Mouse (Mus musculus): ENCODE measurements around the gene Rere. TPM values are rescaled to one million over a fixed set of nuclear protein-coding genes. Genes with fewer than 3 reads are reported as not detected.
"Not testable (repeated sequence)": the region's sequence is repeated elsewhere in the genome, so short reads cannot be mapped to it uniquely, and the experiment has no call there.

The Rere gene
- total and polyA plus RNA-seq, 3 experiments, result 3.1 to 36.5 (median 8.7) TPM

GRCm38 (mm10) chr4:150545775-150546174 is 264.3 kb downstream of the Rere start:
- dilution Hi-C loops (cut with MboI; ENCODE audit: extremely low pct_ligation_motif_present, extremely low pct_unique_long_range_greater_than_20kb, low sequenced_read_pairs), result no loop called here
- no peak overlapping the region for H3K4me2 ChIP-seq (ENCODE audit: insufficient read depth, low read depth, poor library complexity, severe bottlenecking)

DNA sequence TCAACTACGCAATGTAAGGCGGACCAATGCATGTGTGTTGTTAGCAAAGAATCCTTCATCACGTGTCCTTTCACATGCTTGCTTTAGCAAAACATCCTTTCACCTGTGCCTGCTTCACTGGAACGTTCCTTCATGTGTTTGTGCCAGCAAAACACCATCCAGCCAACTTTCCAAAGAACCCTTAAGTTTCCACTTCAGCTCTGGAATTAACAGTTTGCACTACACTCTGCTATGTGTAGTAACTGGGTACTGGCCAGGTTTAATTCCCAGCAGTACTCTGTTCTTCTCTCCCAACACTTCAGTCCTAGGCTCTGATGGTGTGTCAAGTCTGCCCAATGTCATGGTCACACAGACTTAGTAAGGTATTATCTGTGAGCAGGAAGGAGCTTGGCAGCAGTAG is 264.9 kb downstream of the Rere start:
- DNase-seq (ENCODE audit: extremely low read depth); H3K4me3 ChIP-seq (replicated peaks in 1 of 3; ENCODE audit: low read depth in 2 of 3, low read length in 2 of 3, poor library complexity in 1 of 3); in situ Hi-C loops (cut with MboI; ENCODE audit: low pct_ligation_motif_present, low pct_unique_long_range_greater_than_20kb, low sequenced_read_pairs); H3K79me2 ChIP-seq (replicated peaks; ENCODE audit: control insufficient read depth, extremely low read depth, insufficient read depth, poor library complexity, severe bottlenecking); H3K27me3 ChIP-seq (replicated peaks); H3K9me3 ChIP-seq (replicated peaks; ENCODE audit: low read length); H3K9ac ChIP-seq (ENCODE audit: insufficient read depth, low read depth); H3K27ac ChIP-seq (ENCODE audit: insufficient read depth, low read depth); dilution Hi-C loops (cut with MboI; ENCODE audit: extremely low pct_ligation_motif_present, extremely low pct_unique_long_range_greater_than_20kb, low sequenced_read_pairs); H3K4me2 ChIP-seq (ENCODE audit: insufficient read depth, low read depth, poor library complexity, severe bottlenecking): not testable (repeated sequence)
- peaks cover 9 to 60% of the 10 kb centered on the region in 2 experiments for H3K4me1 ChIP-seq (ENCODE audit: control insufficient read depth in 1 of 2, insufficient read depth in 2 of 2)
- peaks cover 13 to 42% of the 10 kb centered on the region in 2 experiments for H3K36me3 ChIP-seq (replicated peaks in 1 of 2; ENCODE audit: control insufficient read depth in 1 of 2, insufficient read depth in 1 of 2, low read length in 1 of 2)

More at GRCm38 (mm10) chr4:150545775-150546174, 264.3 kb downstream of the Rere start:
- no peaks in the 10 kb centered on the region for H3K27me3 ChIP-seq (replicated peaks)
- H3K9ac ChIP-seq (ENCODE audit: insufficient read depth, low read depth), result no peak overlapping the region
- peaks cover 9 to 62% of the 10 kb centered on the region in 2 experiments for H3K4me1 ChIP-seq (ENCODE audit: control insufficient read depth in 1 of 2, insufficient read depth in 2 of 2)
- no peak overlapping the region for H3K27ac ChIP-seq (ENCODE audit: insufficient read depth, low read depth)
- in situ Hi-C loops (cut with MboI; ENCODE audit: low pct_ligation_motif_present, low pct_unique_long_range_greater_than_20kb, low sequenced_read_pairs), result no loop called here
- peaks cover 4% of the 10 kb centered on the region for H3K9me3 ChIP-seq (replicated peaks; ENCODE audit: low read length)
- peaks cover 13 to 39% of the 10 kb centered on the region in 2 experiments for H3K36me3 ChIP-seq (replicated peaks in 1 of 2; ENCODE audit: control insufficient read depth in 1 of 2, insufficient read depth in 1 of 2, low read length in 1 of 2)
- DNase-seq (ENCODE audit: extremely low read depth), result no peak
- no peak overlapping the region for H3K4me3 ChIP-seq (replicated peaks in 1 of 3; ENCODE audit: low read depth in 2 of 3, low read length in 2 of 3, poor library complexity in 1 of 3)
- no peaks in the 10 kb centered on the region; the same call in 1 of the 2 replicates for H3K79me2 ChIP-seq (replicated peaks; ENCODE audit: control insufficient read depth, extremely low read depth, insufficient read depth, poor library complexity, severe bottlenecking)
- no peak for TF ChIP-seq TCF12 (IDR thresholded peaks at IDR 0.05; ENCODE audit: low read depth, low read length)
- TF ChIP-seq TBP (conservative IDR thresholded peaks at IDR 0.05; ENCODE audit: low read depth, low read length), result no peak
- no peak for TF ChIP-seq MYC (IDR thresholded peaks at IDR 0.05; ENCODE audit: low read depth, low read length)
- TF ChIP-seq PAX5 (IDR thresholded peaks at IDR 0.05; ENCODE audit: low read length), result no peak
- TF ChIP-seq ZKSCAN1 (IDR thresholded peaks at IDR 0.05; ENCODE audit: borderline replicate concordance, low read depth, low read length), result no peak
- no peak for TF ChIP-seq ZMIZ1 (IDR thresholded peaks at IDR 0.05; ENCODE audit: low read depth, low read length)
- no peak for TF ChIP-seq MAX (IDR thresholded peaks at IDR 0.05; ENCODE audit: low read length)
- TF ChIP-seq NELFE (IDR thresholded peaks at IDR 0.05; ENCODE audit: low read depth, low read length), result no peak
- no peak for TF ChIP-seq RCOR1 (conservative IDR thresholded peaks at IDR 0.05; ENCODE audit: low read depth, low read length)
- no peak for TF ChIP-seq MEF2A (IDR thresholded peaks at IDR 0.05; ENCODE audit: borderline replicate concordance, low read depth, low read length)
- TF ChIP-seq JUN (IDR thresholded peaks at IDR 0.05; ENCODE audit: insufficient read depth, low read depth, low read length), result no peak
- TF ChIP-seq BHLHE40 (IDR thresholded peaks at IDR 0.05; ENCODE audit: low read depth, low read length), result no peak
- TF ChIP-seq ZNF384 (IDR thresholded peaks at IDR 0.05; ENCODE audit: low read depth, low read length), result no peak
- no peak for TF ChIP-seq RAD21 (IDR thresholded peaks at IDR 0.05; ENCODE audit: low read depth, low read length)
- TF ChIP-seq ETS1 (conservative IDR thresholded peaks at IDR 0.05; ENCODE audit: low read depth, low read length), result no peak
- TF ChIP-seq USF2 (conservative IDR thresholded peaks at IDR 0.05; ENCODE audit: low read depth, low read length), result no peak
- TF ChIP-seq ZC3H11A (IDR thresholded peaks at IDR 0.05; ENCODE audit: low read depth, low read length), result no peak
- no peak for TF ChIP-seq MAFK (IDR thresholded peaks at IDR 0.05; ENCODE audit: insufficient replicate concordance, low read length)

Measured in CH12.LX (cell line).